Mouse (Mus musculus): ENCODE measurements around the gene Gltp. TPM values are rescaled to one million over a fixed set of nuclear protein-coding genes. Genes with fewer than 3 reads are reported as not detected.

The Gltp gene
- polyA plus RNA-seq, 1 experiment: 53.8 TPM

- no peak for TF ChIP-seq CTCF (IDR thresholded peaks at IDR 0.05; ENCODE audit: control insufficient read depth, insufficient read depth, insufficient read length)
- TF ChIP-seq CEBPB (IDR thresholded peaks at IDR 0.05; ENCODE audit: low read depth): no peak
- peaks cover 3% of the 10 kb centered on the region for H3K27me3 ChIP-seq (ENCODE audit: control insufficient read depth, insufficient read depth, insufficient read length)
- no peak overlapping the region for H3K4me3 ChIP-seq (ENCODE audit: insufficient read depth, poor library complexity, severe bottlenecking)
Observed at GRCm38 (mm10) chr5:114688703-114689102, 2.1 kb downstream of the Gltp start.

GRCm38 (mm10) chr5:114687901-114688300, 2.9 kb downstream of the Gltp start:
- TF ChIP-seq FOSL1 (IDR thresholded peaks at IDR 0.05; ENCODE audit: insufficient read depth, low read length, poor library complexity, severe bottlenecking) (no peak), USF1 (IDR thresholded peaks at IDR 0.05; ENCODE audit: low read depth) (no peak), CTCF (IDR thresholded peaks at IDR 0.05; ENCODE audit: control insufficient read depth, insufficient read depth, insufficient read length) (no peak), MYOD1 (IDR thresholded peaks at IDR 0.05; ENCODE audit: control insufficient read depth, insufficient read length, low read depth) (no peak), MAX (IDR thresholded peaks at IDR 0.05) (no peak), MYOG (IDR thresholded peaks at IDR 0.05; ENCODE audit: control insufficient read depth, extremely low read depth, insufficient read length) (no peak), CEBPB (IDR thresholded peaks at IDR 0.05; ENCODE audit: low read depth) (no peak)
- H3K36me3 ChIP-seq (ENCODE audit: control insufficient read depth, insufficient read depth): no peaks in the 10 kb centered on the region
- no peaks in the 10 kb centered on the region for H3K27me3 ChIP-seq (ENCODE audit: control insufficient read depth, insufficient read depth, insufficient read length)
- peaks cover 13% of the 10 kb centered on the region for H3K79me3 ChIP-seq (ENCODE audit: low read depth)
- no peak overlapping the region for H3K4me3 ChIP-seq (ENCODE audit: insufficient read depth, poor library complexity, severe bottlenecking)
- peaks cover 54% of the 10 kb centered on the region for H3K79me2 ChIP-seq (ENCODE audit: control insufficient read depth, insufficient read depth)
- H3ac ChIP-seq (ENCODE audit: control insufficient read depth, insufficient read length, low read depth): no peak overlapping the region

More at GRCm38 (mm10) chr5:114688703-114689102, 2.1 kb downstream of the Gltp start:
- Histone ChIP-seq H3K36me3 (ENCODE audit: control insufficient read depth, insufficient read depth) (no peaks in the 10 kb centered on the region), H3K79me3 (ENCODE audit: low read depth) (peaks cover 13% of the 10 kb centered on the region), H3ac (ENCODE audit: control insufficient read depth, insufficient read length, low read depth) (no peak overlapping the region), H3K79me2 (ENCODE audit: control insufficient read depth, insufficient read depth) (peaks cover 54% of the 10 kb centered on the region)

GRCm38 (mm10) chr5:114686726-114687210, 4.0 kb downstream of the Gltp start:
- Histone ChIP-seq H3K36me3 (ENCODE audit: control insufficient read depth, insufficient read depth) (no peaks in the 10 kb centered on the region), H3K4me3 (ENCODE audit: insufficient read depth, poor library complexity, severe bottlenecking) (no peak overlapping the region), H3K79me3 (ENCODE audit: low read depth) (peaks cover 13% of the 10 kb centered on the region), H3K27me3 (ENCODE audit: control insufficient read depth, insufficient read depth, insufficient read length) (no peaks in the 10 kb centered on the region), H3ac (ENCODE audit: control insufficient read depth, insufficient read length, low read depth) (no peak overlapping the region), H3K79me2 (ENCODE audit: control insufficient read depth, insufficient read depth) (peaks cover 54% of the 10 kb centered on the region)
- TF ChIP-seq CTCF (IDR thresholded peaks at IDR 0.05; ENCODE audit: control insufficient read depth, insufficient read depth, insufficient read length) (no peak), MYOG (IDR thresholded peaks at IDR 0.05; ENCODE audit: control insufficient read depth, extremely low read depth, insufficient read length) (no peak), MYOD1 (IDR thresholded peaks at IDR 0.05; ENCODE audit: control insufficient read depth, insufficient read length, low read depth) (no peak), USF1 (IDR thresholded peaks at IDR 0.05; ENCODE audit: low read depth) (no peak), MAX (IDR thresholded peaks at IDR 0.05) (no peak), FOSL1 (IDR thresholded peaks at IDR 0.05; ENCODE audit: insufficient read depth, low read length, poor library complexity, severe bottlenecking) (no peak), CEBPB (IDR thresholded peaks at IDR 0.05; ENCODE audit: low read depth) (no peak)

- TF ChIP-seq MYOG (IDR thresholded peaks at IDR 0.05; ENCODE audit: control insufficient read depth, extremely low read depth, insufficient read length) (no peak), USF1 (IDR thresholded peaks at IDR 0.05; ENCODE audit: low read depth) (no peak), CEBPB (IDR thresholded peaks at IDR 0.05; ENCODE audit: low read depth) (no peak), FOSL1 (IDR thresholded peaks at IDR 0.05; ENCODE audit: insufficient read depth, low read length, poor library complexity, severe bottlenecking) (no peak), MAX (IDR thresholded peaks at IDR 0.05) (no peak), CTCF (IDR thresholded peaks at IDR 0.05; ENCODE audit: control insufficient read depth, insufficient read depth, insufficient read length) (no peak), MYOD1 (IDR thresholded peaks at IDR 0.05; ENCODE audit: control insufficient read depth, insufficient read length, low read depth) (no peak)
Observed at GRCm38 (mm10) chr5:114685986-114686385, 4.8 kb downstream of the Gltp start.

GRCm38 (mm10) chr5:114681717-114682116, 9.1 kb downstream of the Gltp start:
- no peak for TF ChIP-seq MYOD1 (IDR thresholded peaks at IDR 0.05; ENCODE audit: control insufficient read depth, insufficient read length, low read depth)
- TF ChIP-seq USF1 (IDR thresholded peaks at IDR 0.05; ENCODE audit: low read depth): no peak
- no peak for TF ChIP-seq MAX (IDR thresholded peaks at IDR 0.05)
- TF ChIP-seq FOSL1 (IDR thresholded peaks at IDR 0.05; ENCODE audit: insufficient read depth, low read length, poor library complexity, severe bottlenecking): no peak
- no peak for TF ChIP-seq CEBPB (IDR thresholded peaks at IDR 0.05; ENCODE audit: low read depth)
- Histone ChIP-seq H3K36me3 (ENCODE audit: control insufficient read depth, insufficient read depth) (peaks cover 8% of the 10 kb centered on the region), H3K4me3 (ENCODE audit: insufficient read depth, poor library complexity, severe bottlenecking) (no peak overlapping the region), H3K79me3 (ENCODE audit: low read depth) (peaks cover 3% of the 10 kb centered on the region), H3ac (ENCODE audit: control insufficient read depth, insufficient read length, low read depth) (no peak overlapping the region), H3K27me3 (ENCODE audit: control insufficient read depth, insufficient read depth, insufficient read length) (no peaks in the 10 kb centered on the region), H3K79me2 (ENCODE audit: control insufficient read depth, insufficient read depth) (peaks cover 18% of the 10 kb centered on the region)

More at GRCm38 (mm10) chr5:114685986-114686385, 4.8 kb downstream of the Gltp start:
- Histone ChIP-seq H3K4me3 (ENCODE audit: insufficient read depth, poor library complexity, severe bottlenecking) (no peak overlapping the region), H3K27me3 (ENCODE audit: control insufficient read depth, insufficient read depth, insufficient read length) (no peaks in the 10 kb centered on the region), H3K79me2 (ENCODE audit: control insufficient read depth, insufficient read depth) (peaks cover 54% of the 10 kb centered on the region), H3ac (ENCODE audit: control insufficient read depth, insufficient read length, low read depth) (no peak overlapping the region), H3K36me3 (ENCODE audit: control insufficient read depth, insufficient read depth) (no peaks in the 10 kb centered on the region), H3K79me3 (ENCODE audit: low read depth) (peaks cover 13% of the 10 kb centered on the region)

- no peak overlapping the region for H3K4me3 ChIP-seq (ENCODE audit: insufficient read depth, poor library complexity, severe bottlenecking)
- peaks cover 8% of the 10 kb centered on the region for H3K36me3 ChIP-seq (ENCODE audit: control insufficient read depth, insufficient read depth)
- no peaks in the 10 kb centered on the region for H3K27me3 ChIP-seq (ENCODE audit: control insufficient read depth, insufficient read depth, insufficient read length)
- H3ac ChIP-seq (ENCODE audit: control insufficient read depth, insufficient read length, low read depth): no peak overlapping the region
- H3K79me3 ChIP-seq (ENCODE audit: low read depth): no peaks in the 10 kb centered on the region
- no peak for TF ChIP-seq MYOG (IDR thresholded peaks at IDR 0.05; ENCODE audit: control insufficient read depth, extremely low read depth, insufficient read length)
- no peak for TF ChIP-seq MYOD1 (IDR thresholded peaks at IDR 0.05; ENCODE audit: control insufficient read depth, insufficient read length, low read depth)
- no peak for TF ChIP-seq FOSL1 (IDR thresholded peaks at IDR 0.05; ENCODE audit: insufficient read depth, low read length, poor library complexity, severe bottlenecking)
- no peak for TF ChIP-seq USF1 (IDR thresholded peaks at IDR 0.05; ENCODE audit: low read depth)
- no peak for TF ChIP-seq CTCF (IDR thresholded peaks at IDR 0.05; ENCODE audit: control insufficient read depth, insufficient read depth, insufficient read length)
- TF ChIP-seq MAX (IDR thresholded peaks at IDR 0.05): no peak
- TF ChIP-seq CEBPB (IDR thresholded peaks at IDR 0.05; ENCODE audit: low read depth): no peak
- peaks cover 8% of the 10 kb centered on the region for H3K79me2 ChIP-seq (ENCODE audit: control insufficient read depth, insufficient read depth)
Observed at GRCm38 (mm10) chr5:114680676-114681285, 10.0 kb downstream of the Gltp start.
